Mouse (Mus musculus) heart, embryonic 13.5 days (tissue): ENCODE measurements around the gene Ntn1. TPM values are rescaled to one million over a fixed set of nuclear protein-coding genes. Genes with fewer than 3 reads are reported as not detected.

Experiments used
- ATAC-seq: fragments of 200-750 bp; cut with Nextera tagmentation; 2 replicates; pipeline ENCODE4 v1.8.0; 2017; ENCODE audit warnings: moderate TSS enrichment; ENCODE audit not compliant: insufficient number of reproducible peaks, low FRiP score, low TSS enrichment; ENCODE audit errors: extremely low read depth
- H3K27ac ChIP-seq: fragments of 300-500 bp; sonication (generic); replicated peaks from 2 replicates; pipeline ENCODE4 v1.5.1; 2015; ENCODE audit warnings: moderate library complexity, mild to moderate bottlenecking, inconsistent platforms
- H3K27me3 ChIP-seq: fragments of 300-500 bp; sonication (generic); replicated peaks from 2 replicates; pipeline ENCODE4 v1.6.1; 2015; ENCODE audit warnings: mild to moderate bottlenecking, inconsistent platforms
- H3K36me3 ChIP-seq: fragments of 300-500 bp; sonication (generic); 2 replicates; pipeline ENCODE4 v1.6.1; 2015; ENCODE audit warnings: mild to moderate bottlenecking, inconsistent platforms
- H3K4me1 ChIP-seq: fragments of 300-500 bp; sonication (generic); 2 replicates; pipeline ENCODE4 v1.6.1; 2015; ENCODE audit warnings: inconsistent platforms
- H3K4me2 ChIP-seq: fragments of 300-500 bp; sonication (generic); 2 replicates; pipeline ENCODE4 v1.6.1; 2015; ENCODE audit warnings: inconsistent platforms, mild to moderate bottlenecking, moderate library complexity
- H3K4me3 ChIP-seq: fragments of 300-500 bp; sonication (generic); 2 replicates; pipeline ENCODE4 v1.5.1; 2015; ENCODE audit warnings: moderate library complexity, mild to moderate bottlenecking, inconsistent platforms
- H3K9ac ChIP-seq: fragments of 300-500 bp; sonication (generic); 2 replicates; pipeline ENCODE4 v1.6.1; 2015; ENCODE audit warnings: inconsistent platforms, mild to moderate bottlenecking, moderate library complexity
- H3K9me3 ChIP-seq: fragments of 300-500 bp; sonication (generic); 2 replicates; pipeline ENCODE4 v1.6.1; 2016; ENCODE audit warnings: inconsistent platforms
- WGBS: fragments of 180-500 bp; shearing (Covaris S2); methylation state at CpG from one replicate; pipeline ENCODE4 v1.1.7; 2015; ENCODE audit warnings: mixed read lengths; 5-methylcytosine and 5-hydroxymethylcytosine counted together
- polyA plus RNA-seq: library from polyadenylated mRNA; unstranded; fragments of >200 nt; fragmentation: Nextera tagmentation; extraction: Ambion mirVana; gene quantifications from 2 replicates; pipeline ENCODE4 v1.2.1, GENCODE M21; 2015

The Ntn1 gene
- polyA plus RNA-seq, 1 experiment from 2014 or later: 19.2 TPM

DNA sequence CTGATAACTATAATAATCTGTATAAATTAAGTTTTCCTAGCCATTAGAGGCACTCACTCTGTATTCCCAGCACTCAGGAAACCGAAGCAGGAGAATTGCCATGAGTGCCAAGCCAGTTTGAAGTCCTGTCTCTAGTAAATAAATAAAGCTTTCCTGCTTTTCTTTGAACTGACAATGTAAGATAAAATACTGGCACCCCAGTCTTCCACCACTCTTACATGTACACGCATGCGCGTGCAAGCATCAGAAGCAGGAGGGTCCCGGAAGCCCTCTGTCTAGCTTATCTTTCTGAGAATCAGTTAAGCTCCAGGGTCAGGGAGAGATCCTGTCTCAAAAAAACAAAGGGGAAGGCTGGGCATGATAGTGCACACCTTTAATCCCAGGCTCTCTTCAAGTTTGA is 54.5 kb downstream of the Ntn1 start:
- H3K4me3 ChIP-seq: no peak overlapping the region
- H3K27me3 ChIP-seq: no peaks in the 10 kb centered on the region
- H3K27ac ChIP-seq: no peak overlapping the region
- no peak overlapping the region for H3K4me2 ChIP-seq
- 72% methylated on average over 5 of the region's 5 CpGs for WGBS
- peaks cover 28% of the 10 kb centered on the region for H3K4me1 ChIP-seq
- H3K36me3 ChIP-seq: no peaks in the 10 kb centered on the region
- no peak for ATAC-seq
- H3K9me3 ChIP-seq: no peaks in the 10 kb centered on the region
- H3K9ac ChIP-seq: no peak overlapping the region

DNA sequence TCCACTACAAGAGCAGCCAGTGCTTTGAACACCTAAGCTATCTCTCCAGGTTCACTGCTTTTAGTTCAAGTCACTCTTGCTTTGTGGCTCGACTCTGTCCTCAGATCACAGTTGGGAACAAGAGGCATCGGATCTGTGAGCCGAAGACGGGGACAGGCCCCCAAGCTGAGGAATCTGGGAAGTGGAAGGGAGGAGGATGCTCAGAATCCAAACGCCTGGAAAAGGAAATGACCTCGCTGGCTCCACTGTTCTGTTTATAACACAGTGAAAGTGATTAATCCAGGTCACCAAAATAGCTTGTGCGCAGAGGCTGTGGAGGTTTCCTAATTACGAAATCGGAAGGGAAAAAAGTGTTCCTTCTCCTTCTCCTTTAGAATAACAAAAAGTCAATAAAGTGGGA is 56.4 kb downstream of the Ntn1 start:
- H3K4me3 ChIP-seq: no peak overlapping the region
- no peaks in the 10 kb centered on the region for H3K27me3 ChIP-seq
- H3K9me3 ChIP-seq: no peaks in the 10 kb centered on the region
- WGBS: 41% methylated on average over 9 of the region's 9 CpGs
- no peak for ATAC-seq
- no peak overlapping the region for H3K4me2 ChIP-seq
- peaks cover 30% of the 10 kb centered on the region for H3K4me1 ChIP-seq
- no peak overlapping the region for H3K27ac ChIP-seq
- H3K36me3 ChIP-seq: no peaks in the 10 kb centered on the region
- H3K9ac ChIP-seq: 0 out of 2 replicates have a peak overlapping the region, but pooled peaks have one; percentile 14

DNA sequence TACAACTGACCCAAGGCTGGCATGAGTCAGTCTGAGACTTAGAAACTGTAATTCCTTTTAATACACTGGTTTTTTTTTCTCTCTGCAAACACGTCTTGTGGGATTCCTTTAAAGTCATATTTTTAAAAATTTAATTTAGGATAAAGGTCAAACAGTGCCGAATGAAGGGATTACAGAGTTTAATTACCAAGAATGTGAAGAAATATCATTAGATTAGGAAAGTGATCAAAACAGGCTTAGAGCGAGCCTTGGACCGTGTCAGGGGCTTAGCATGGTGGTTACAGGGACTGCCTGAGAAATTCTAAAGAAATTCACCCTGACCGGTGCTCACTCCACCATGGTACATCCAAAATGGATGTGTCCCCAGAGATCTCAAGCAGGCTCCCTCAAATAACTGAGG is 57.9 kb downstream of the Ntn1 start:
- H3K9me3 ChIP-seq: no peaks in the 10 kb centered on the region
- no peak overlapping the region for H3K27ac ChIP-seq
- H3K4me1 ChIP-seq: peaks cover 30% of the 10 kb centered on the region
- H3K36me3 ChIP-seq: no peaks in the 10 kb centered on the region
- no peak overlapping the region for H3K4me2 ChIP-seq
- H3K9ac ChIP-seq: no peak overlapping the region
- WGBS: 84% methylated on average over 5 of the region's 5 CpGs
- H3K4me3 ChIP-seq: no peak overlapping the region
- ATAC-seq: no peak
- H3K27me3 ChIP-seq: no peaks in the 10 kb centered on the region

DNA sequence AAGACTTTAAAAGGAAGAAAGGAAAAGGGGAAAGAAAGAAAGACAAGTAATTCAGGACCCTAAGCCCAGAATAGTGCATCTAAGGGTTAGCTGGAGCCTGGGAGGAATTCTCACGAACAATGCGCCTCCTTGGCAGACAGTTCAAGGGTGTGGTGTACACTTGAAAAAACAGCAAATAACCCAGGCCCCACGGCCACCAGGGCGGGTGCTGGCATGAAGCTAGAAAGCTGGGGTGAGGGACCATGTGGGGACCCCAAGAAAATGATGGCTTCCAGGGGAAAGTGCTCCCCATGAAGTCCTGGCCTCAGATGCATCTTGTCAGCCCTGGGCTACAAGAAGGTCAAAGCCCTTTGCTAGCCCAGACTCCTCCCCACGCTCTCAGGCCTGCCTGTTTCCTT is 58.6 kb downstream of the Ntn1 start:
- H3K27me3 ChIP-seq: no peaks in the 10 kb centered on the region
- ATAC-seq: no peak
- H3K27ac ChIP-seq: no peak overlapping the region
- H3K4me2 ChIP-seq: no peak overlapping the region
- no peak overlapping the region for H3K4me3 ChIP-seq
- H3K9ac ChIP-seq: no peak overlapping the region
- H3K9me3 ChIP-seq: no peaks in the 10 kb centered on the region
- peaks cover 30% of the 10 kb centered on the region for H3K4me1 ChIP-seq
- WGBS: 63% methylated on average over 5 of the region's 5 CpGs
- no peaks in the 10 kb centered on the region for H3K36me3 ChIP-seq

DNA sequence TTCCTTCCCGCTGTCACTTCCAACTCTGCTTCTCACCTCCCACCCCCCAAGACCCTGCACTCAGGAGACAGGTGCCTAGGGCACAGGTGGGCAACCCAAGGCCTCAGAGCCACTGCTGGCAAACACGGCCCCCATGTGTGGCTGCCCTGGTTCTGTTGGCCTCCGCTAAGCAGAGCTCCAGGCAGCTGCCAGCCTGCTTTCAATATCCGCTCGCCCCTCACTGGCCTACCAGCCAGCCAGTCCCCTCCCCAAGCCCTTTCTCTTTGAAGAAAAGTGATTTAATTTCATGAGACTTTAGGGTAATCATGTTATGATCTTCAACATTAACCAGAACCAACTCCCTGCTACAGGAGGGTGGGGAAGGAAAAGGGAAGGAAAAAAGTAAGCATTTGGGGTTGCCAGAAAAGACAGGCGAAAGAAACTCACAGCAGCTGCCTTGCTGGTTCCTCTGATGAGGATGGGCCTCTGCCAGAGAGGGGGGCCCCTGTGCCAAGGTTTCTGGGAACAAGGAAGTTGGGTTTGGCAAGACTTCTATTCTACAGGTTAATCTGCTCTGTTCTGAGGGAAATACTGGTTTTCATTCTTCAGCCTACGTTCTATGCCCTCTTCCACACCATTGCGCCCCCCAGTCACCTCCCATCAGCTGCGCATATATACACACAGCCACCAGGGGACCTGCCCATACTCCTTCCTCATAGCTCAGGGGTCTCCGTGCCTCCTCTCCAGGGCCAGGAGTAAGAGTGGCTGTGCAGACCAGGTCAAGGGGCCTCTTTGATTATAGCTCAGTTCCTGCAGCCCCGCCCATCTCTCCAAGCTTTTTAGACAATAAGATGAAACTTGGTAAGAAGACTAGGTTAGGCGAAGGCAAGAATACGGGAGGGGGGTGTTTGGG is 59.3 kb downstream of the Ntn1 start:
- Histone ChIP-seq H3K4me2 (no peak overlapping the region), H3K9me3 (no peaks in the 10 kb centered on the region), H3K4me1 (peaks cover 30% of the 10 kb centered on the region), H3K9ac (no peak overlapping the region), H3K4me3 (no peak overlapping the region), H3K27ac (no peak overlapping the region), H3K27me3 (no peaks in the 10 kb centered on the region), H3K36me3 (no peaks in the 10 kb centered on the region)
- WGBS: 73% methylated on average over 13 of the region's 13 CpGs
- ATAC-seq: no peak

DNA sequence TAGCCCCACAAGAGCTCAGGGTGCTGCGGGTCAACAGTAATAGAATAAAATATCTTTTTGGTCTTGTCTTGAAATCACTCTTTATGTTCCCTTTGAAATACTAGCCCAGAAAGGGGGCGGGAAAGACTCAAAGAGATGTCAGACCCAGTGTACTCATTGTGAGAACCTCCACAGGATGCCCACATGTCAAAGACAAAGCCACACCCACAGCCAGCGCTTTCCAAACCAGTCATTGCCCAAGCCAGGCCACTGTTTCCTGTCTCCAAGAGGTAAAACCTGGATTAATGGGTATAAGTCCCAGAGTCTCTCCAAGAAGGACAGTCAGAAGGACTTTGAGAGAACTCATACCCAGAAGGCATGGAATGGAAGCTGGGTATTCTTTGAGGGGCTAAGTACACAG is 60.3 kb downstream of the Ntn1 start:
- no peak for ATAC-seq
- Histone ChIP-seq H3K4me3 (no peak overlapping the region), H3K27ac (no peak overlapping the region), H3K9me3 (no peaks in the 10 kb centered on the region), H3K4me2 (no peak overlapping the region), H3K27me3 (no peaks in the 10 kb centered on the region), H3K9ac (no peak overlapping the region), H3K36me3 (no peaks in the 10 kb centered on the region), H3K4me1 (peaks cover 29% of the 10 kb centered on the region)
- WGBS: 80% methylated on average over 3 of the region's 3 CpGs

DNA sequence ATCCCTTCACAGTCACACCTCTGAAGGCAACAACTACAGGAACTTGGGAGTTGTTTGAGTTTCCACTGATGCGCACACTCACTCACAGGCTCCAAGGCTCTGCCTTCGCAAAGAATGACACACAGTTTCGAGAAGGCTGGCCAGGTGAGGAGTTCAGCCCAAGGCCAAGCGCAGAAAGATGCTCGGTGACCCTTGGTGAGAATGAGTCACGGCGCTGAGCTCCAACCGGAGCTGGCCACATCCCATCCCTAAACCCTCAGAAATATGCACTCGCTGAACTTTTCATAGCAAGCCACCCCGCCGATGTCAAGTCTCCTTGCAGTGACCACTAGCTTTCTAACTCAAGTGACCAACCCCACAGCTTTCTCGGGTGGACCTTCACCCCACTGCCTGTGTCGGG is 60.8 kb downstream of the Ntn1 start:
- no peak for ATAC-seq
- Histone ChIP-seq H3K9me3 (no peaks in the 10 kb centered on the region), H3K27ac (no peak overlapping the region), H3K4me3 (no peak overlapping the region), H3K4me2 (no peak overlapping the region), H3K4me1 (peaks cover 27% of the 10 kb centered on the region), H3K9ac (no peak overlapping the region), H3K36me3 (no peaks in the 10 kb centered on the region), H3K27me3 (no peaks in the 10 kb centered on the region)
- 87% methylated on average over 13 of the region's 13 CpGs for whole genome bisulfite sequencing

DNA sequence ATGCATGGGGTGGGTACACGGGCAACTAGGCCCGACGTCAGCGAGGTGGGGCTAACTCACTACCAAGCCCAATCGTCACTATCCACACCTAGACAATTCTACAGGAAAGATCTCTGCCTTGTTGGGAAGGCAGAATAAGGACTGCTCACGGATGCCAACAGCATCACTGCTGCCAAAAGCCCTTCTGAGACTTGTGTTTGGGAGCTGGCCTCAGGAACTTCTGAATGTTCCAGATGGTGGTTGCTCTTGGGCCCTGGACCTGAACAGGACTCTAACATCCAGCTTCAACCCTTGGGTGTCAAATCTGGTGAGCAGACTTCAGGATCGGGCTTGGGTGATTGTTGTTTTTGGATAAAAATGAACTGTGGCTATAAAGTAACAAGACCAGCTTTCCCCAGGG is 61.3 kb downstream of the Ntn1 start:
- Histone ChIP-seq H3K4me1 (peaks cover 28% of the 10 kb centered on the region), H3K27me3 (no peaks in the 10 kb centered on the region), H3K9ac (no peak overlapping the region), H3K36me3 (no peaks in the 10 kb centered on the region), H3K4me3 (no peak overlapping the region), H3K9me3 (no peaks in the 10 kb centered on the region), H3K27ac (no peak overlapping the region), H3K4me2 (no peak overlapping the region)
- no peak for ATAC-seq
- WGBS: 85% methylated on average over 7 of the region's 7 CpGs

DNA sequence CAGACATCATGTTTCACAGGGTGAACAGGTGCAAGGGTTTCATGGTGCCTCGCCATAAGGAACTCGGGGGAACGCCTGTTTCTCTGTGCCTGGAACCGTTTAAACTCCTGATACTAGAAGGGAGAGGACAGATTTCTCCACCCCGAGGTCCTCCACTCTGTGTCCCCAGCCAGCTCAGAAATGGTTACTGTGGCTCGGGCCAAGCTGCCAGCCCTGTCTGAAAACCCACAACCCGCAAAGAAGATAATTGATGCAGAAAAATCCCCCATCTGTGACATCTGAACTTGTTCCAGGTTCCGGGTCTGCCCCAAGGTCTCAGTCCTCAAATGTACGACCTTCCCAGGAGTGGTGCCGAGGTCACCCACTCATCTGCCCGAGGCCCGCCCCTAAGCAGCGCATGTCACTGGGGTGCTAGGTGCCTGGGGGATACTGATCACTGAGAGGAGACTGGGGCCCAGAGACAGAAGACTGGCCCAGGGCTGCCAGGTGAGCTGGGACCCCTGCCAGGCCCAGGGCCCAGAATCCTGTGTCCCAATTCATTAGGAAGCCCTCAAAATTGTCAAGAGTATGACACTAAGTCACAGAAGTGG is 68.9 kb downstream of the Ntn1 start:
- no peak for ATAC-seq
- Histone ChIP-seq H3K4me1 (peaks cover 11% of the 10 kb centered on the region), H3K36me3 (no peaks in the 10 kb centered on the region), H3K27me3 (no peaks in the 10 kb centered on the region), H3K9me3 (peaks cover 3% of the 10 kb centered on the region; the same call in 1 of the 2 replicates), H3K27ac (no peak overlapping the region), H3K4me2 (no peak overlapping the region), H3K9ac (no peak overlapping the region), H3K4me3 (no peak overlapping the region)
- 79% methylated on average over 13 of the region's 13 CpGs for WGBS

DNA sequence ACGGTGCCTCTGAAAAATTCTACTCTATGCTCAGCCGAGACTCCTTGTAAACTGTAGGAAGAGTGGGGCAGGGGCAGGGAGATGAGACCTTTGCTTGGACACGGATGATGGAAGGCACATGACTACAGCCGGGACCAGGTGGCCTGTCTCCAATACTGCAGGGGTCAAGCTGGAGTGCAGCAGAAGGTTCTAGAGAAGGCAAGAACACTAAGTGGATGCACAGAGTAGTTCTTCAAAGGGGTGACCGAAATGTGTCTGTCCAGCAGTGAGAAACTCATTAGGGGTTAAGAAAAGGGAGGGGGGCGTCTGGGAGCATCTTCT is 69.5 kb downstream of the Ntn1 start:
- peaks cover 4% of the 10 kb centered on the region; the same call in 1 of the 2 replicates for H3K9me3 ChIP-seq
- no peak overlapping the region for H3K9ac ChIP-seq
- no peak overlapping the region for H3K4me3 ChIP-seq
- H3K4me2 ChIP-seq: no peak overlapping the region
- WGBS: 70% methylated on average over 6 of the region's 6 CpGs
- H3K27ac ChIP-seq: no peak overlapping the region
- H3K27me3 ChIP-seq: no peaks in the 10 kb centered on the region
- ATAC-seq: no peak
- H3K4me1 ChIP-seq: peaks cover 11% of the 10 kb centered on the region
- H3K36me3 ChIP-seq: no peaks in the 10 kb centered on the region

DNA sequence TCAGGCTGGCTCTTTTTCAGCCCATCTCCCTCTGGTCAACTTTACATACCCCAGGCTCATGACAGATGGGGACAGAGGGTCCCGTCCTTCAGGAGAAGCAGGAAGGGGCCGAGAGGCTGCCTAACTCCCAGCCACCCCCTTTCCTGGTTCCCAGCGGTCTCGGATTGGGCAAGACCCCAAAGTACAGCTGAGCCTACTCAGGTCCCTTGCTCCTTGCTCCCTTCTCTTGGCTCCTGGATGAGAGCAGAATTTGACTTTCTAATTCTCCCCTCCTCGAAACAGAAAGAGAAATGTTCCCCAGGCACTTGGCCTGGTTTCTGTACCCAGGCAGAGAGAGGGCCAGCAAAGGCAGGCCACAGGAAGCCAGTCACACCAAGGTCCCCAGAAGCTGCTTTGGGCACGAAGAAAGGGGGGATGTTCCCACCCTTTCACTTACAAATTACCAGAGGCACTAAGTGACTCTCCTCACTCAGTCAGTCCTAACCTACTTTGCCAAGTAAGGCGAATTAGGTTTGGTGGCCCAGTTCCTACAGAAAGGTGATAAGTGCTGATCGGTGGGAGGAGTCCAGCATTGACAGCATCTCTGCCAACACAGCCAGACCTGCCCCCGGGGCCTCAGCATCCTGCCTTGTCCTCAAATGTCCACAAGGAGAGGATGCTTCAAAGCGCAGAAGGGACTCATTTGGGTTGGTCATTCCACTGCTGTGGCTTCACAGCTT is 70.1 kb downstream of the Ntn1 start:
- H3K9me3 ChIP-seq: peaks cover 4% of the 10 kb centered on the region; the same call in 1 of the 2 replicates
- WGBS: 41% methylated on average over 10 of the region's 10 CpGs
- H3K36me3 ChIP-seq: no peaks in the 10 kb centered on the region
- H3K27ac ChIP-seq: no peak overlapping the region
- H3K4me3 ChIP-seq: no peak overlapping the region
- H3K4me2 ChIP-seq: no peak overlapping the region
- peaks cover 11% of the 10 kb centered on the region for H3K4me1 ChIP-seq
- no peak for ATAC-seq
- no peak overlapping the region for H3K9ac ChIP-seq
- no peaks in the 10 kb centered on the region for H3K27me3 ChIP-seq
